Mouse (Mus musculus): ENCODE results near the gene Pnrc2.

Pnrc2 gene

GRCm38 (mm10) chr4:135870227-135871023 is 3.2 kb downstream of the Pnrc2 start:
- no peak for DNase-seq (ENCODE audit: low read depth, low spot score)

GRCm38 (mm10) chr4:135868996-135869395 is 4.7 kb downstream of the Pnrc2 start:
- no peak for DNase-seq (ENCODE audit: low read depth, low spot score)

- no peak for DNase-seq (ENCODE audit: low read depth, low spot score)
These were observed 16.0 kb downstream of the Pnrc2 start for GRCm38 (mm10) chr4:135857597-135858186.

GRCm38 (mm10) chr4:135856223-135857091 is 17.2 kb downstream of the Pnrc2 start:
- DNase-seq (ENCODE audit: low read depth, low spot score) = peak; percentile 81

- peak; percentile 99 for DNase-seq (ENCODE audit: low read depth, low spot score)
These were observed 18.0 kb downstream of the Pnrc2 start, which contains the start of gene Srsf10 for GRCm38 (mm10) chr4:135855536-135856222. Gene Srsf10, plus strand, starts transcription at chr4:135855747.

- DNase-seq (ENCODE audit: low read depth, low spot score) = peak; percentile 58
These were observed 18.6 kb downstream of the Pnrc2 start for GRCm38 (mm10) chr4:135855080-135855479.

- DNase-seq (ENCODE audit: low read depth, low spot score) = no peak
These were observed 19.0 kb downstream of the Pnrc2 start for GRCm38 (mm10) chr4:135854630-135855029.

GRCm38 (mm10) chr4:135853987-135854546 is 19.6 kb downstream of the Pnrc2 start:
- DNase-seq (ENCODE audit: low read depth, low spot score) = no peak

GRCm38 (mm10) chr4:135851942-135852341 is 21.7 kb downstream of the Pnrc2 start:
- no peak for DNase-seq (ENCODE audit: low read depth, low spot score)

- no peak for DNase-seq (ENCODE audit: low read depth, low spot score)
These were observed 23.1 kb downstream of the Pnrc2 start for GRCm38 (mm10) chr4:135850411-135851095.

- no peak for DNase-seq (ENCODE audit: low read depth, low spot score)
These were observed 26.1 kb downstream of the Pnrc2 start for GRCm38 (mm10) chr4:135847581-135847980.

GRCm38 (mm10) chr4:135844400-135844799 is 29.2 kb downstream of the Pnrc2 start:
- no peak for DNase-seq (ENCODE audit: low read depth, low spot score)

GRCm38 (mm10) chr4:135839293-135840011 is 34.2 kb downstream of the Pnrc2 start:
- DNase-seq (ENCODE audit: low read depth, low spot score) = no peak

- DNase-seq (ENCODE audit: low read depth, low spot score) = no peak
These were observed 34.7 kb downstream of the Pnrc2 start for GRCm38 (mm10) chr4:135838925-135839292.

GRCm38 (mm10) chr4:135834124-135834717 is 39.4 kb downstream of the Pnrc2 start:
- DNase-seq (ENCODE audit: low read depth, low spot score) = no peak

- DNase-seq (ENCODE audit: low read depth, low spot score) = no peak
These were observed 40.1 kb downstream of the Pnrc2 start for GRCm38 (mm10) chr4:135833301-135834123.

GRCm38 (mm10) chr4:135832070-135832469 is 41.6 kb downstream of the Pnrc2 start:
- DNase-seq (ENCODE audit: low read depth, low spot score) = no peak

GRCm38 (mm10) chr4:135828491-135828890 is 45.2 kb downstream of the Pnrc2 start:
- peak; percentile 82 for DNase-seq (ENCODE audit: low read depth, low spot score)

- DNase-seq (ENCODE audit: low read depth, low spot score) = no peak
These were observed 49.4 kb downstream of the Pnrc2 start for GRCm38 (mm10) chr4:135824254-135824653.
